Mouse (Mus musculus): ENCODE measurements around the gene Arih1.

Arih1 gene

GRCm38 (mm10) chr9:59486549-59487065 is at the start of gene Arih1:
Gene Arih1 (minus strand): TSS chr9:59486618.
- peak; percentile 98 for DNase-seq

GRCm38 (mm10) chr9:59533889-59534288 is 47.5 kb upstream of the Arih1 start:
- peak; percentile 19 for DNase-seq

- no peak for DNase-seq
These were observed 47.0 kb upstream of the Arih1 start for GRCm38 (mm10) chr9:59533422-59533821.

- no peak for DNase-seq
These were observed 45.2 kb upstream of the Arih1 start for GRCm38 (mm10) chr9:59531645-59532044.

DNA sequence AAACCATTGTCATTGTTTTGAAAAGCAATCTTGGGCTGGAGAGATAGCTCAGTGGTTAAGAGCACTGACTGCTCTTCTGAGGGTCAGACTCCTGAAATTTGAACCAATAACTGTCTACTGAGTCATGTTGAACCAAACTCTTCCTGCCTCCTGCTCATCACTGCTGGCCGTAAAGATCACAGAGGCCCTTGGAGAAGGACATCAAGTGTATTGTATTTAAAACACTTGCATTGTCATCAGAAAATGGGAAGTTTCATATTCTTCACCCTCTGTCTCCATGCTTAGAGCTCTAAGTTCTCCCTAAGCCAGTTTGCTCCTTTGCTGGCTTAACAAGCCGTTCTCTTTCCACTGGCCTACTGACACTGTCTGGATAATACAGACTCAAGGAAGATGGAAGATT is 41.9 kb upstream of the Arih1 start:
- DNase-seq: no peak

DNA sequence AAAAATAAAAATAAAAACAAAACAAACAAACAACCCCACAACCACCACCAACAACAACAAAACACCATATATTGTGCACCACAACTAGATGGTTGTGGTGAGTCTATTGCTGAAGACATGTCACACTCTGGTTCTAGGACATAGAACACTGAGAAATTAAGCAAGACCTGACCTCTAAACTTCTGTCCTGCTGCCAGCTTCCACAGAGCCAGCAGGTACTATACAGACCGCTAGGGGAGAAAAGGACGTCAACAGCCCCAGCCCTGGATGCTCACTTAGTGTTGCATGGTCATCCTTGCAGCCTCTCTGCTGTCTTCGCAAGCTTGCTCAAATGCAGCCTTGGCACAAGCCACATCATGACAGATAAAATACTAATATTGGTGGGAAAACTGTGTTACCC is 41.2 kb upstream of the Arih1 start:
- DNase-seq: no peak

GRCm38 (mm10) chr9:59526727-59527126 is 40.3 kb upstream of the Arih1 start:
- no peak for DNase-seq

- peak; percentile 66 for DNase-seq
These were observed 36.5 kb upstream of the Arih1 start for GRCm38 (mm10) chr9:59522906-59523305.

- DNase-seq: no peak
These were observed 33.0 kb upstream of the Arih1 start for GRCm38 (mm10) chr9:59519396-59519795.

- DNase-seq: no peak
These were observed 32.6 kb upstream of the Arih1 start for GRCm38 (mm10) chr9:59518976-59519375.

- no peak for DNase-seq
These were observed 30.7 kb upstream of the Arih1 start for GRCm38 (mm10) chr9:59517127-59517526.

GRCm38 (mm10) chr9:59515069-59515468 is 28.7 kb upstream of the Arih1 start:
- DNase-seq: no peak

- no peak for DNase-seq
These were observed 26.0 kb upstream of the Arih1 start for GRCm38 (mm10) chr9:59512381-59512780.

DNA sequence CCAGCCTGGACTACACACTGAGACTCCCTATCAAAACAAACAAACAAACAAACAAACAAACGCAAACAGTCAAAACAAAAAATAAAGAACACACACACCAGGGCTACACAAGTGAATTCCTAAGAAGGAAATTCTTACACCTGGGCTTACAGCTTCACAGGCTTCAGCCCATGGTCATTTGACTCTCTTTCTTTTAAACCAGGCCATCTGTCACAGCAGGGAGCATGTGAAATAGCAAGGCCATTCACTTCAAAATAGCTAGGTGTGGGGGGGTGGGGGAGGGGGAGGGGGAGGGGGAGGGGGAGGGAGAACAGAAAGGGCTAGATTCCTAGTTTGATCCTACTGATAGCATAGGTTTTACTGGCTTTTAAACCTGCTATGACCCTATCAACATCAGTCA is 21.7 kb upstream of the Arih1 start:
- no peak for DNase-seq

- DNase-seq: no peak
These were observed 913 bp upstream of the Arih1 start for GRCm38 (mm10) chr9:59487331-59487730.

- DNase-seq: no peak
These were observed 321 bp downstream of the Arih1 start for GRCm38 (mm10) chr9:59486076-59486518.

DNA sequence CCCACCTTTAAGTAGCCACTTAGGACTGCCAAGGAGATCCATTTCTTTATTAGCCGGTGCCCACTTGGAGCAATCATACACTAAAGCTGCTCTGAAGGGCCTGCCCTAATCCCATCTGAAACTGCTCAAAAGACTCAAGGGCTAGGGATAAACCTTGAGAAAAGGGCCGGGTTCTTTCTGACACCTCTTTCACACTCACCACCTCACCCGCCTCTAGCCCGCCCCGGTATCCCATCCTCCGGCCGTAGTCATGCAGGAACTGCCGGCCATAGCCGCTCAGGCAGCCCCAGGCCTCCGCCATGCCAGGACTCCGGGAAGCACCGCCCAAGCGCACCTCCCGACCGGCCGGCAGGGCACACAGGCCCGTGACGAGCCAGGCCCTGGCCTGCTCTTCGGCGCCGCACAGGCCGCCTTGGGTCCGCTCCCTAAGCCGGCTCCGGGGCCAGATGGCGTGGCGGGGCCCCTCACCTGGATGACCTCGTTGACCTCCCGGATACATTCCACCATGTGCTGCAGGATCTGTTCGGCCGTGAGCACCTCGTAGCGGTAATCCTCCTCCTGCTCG is 825 bp downstream of the Arih1 start:
- DNase-seq: peak; percentile 64

GRCm38 (mm10) chr9:59484760-59485159 is 1.7 kb downstream of the Arih1 start:
- DNase-seq: no peak

- peak; percentile 12 for DNase-seq
These were observed 4.0 kb downstream of the Arih1 start for GRCm38 (mm10) chr9:59482419-59482818.

DNA sequence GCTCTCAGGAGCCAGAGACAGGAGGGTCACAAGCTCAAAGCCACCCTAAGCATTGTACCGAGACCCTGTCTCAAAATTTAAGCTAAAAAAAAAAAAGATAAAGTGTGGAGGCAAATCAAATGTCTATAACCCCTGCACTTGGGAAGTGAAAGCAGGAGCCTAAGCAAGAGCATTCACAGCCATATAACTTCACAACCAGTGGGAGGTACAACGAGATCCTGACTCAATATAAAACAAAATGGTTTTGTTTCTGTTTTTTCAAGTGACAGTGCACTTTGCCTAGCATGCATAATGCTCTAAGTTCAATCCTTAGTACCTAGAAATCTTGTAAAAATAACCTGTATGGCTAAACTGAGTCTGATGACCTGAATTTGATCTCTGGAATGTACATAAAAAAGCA is 9.8 kb downstream of the Arih1 start:
- DNase-seq: no peak

DNA sequence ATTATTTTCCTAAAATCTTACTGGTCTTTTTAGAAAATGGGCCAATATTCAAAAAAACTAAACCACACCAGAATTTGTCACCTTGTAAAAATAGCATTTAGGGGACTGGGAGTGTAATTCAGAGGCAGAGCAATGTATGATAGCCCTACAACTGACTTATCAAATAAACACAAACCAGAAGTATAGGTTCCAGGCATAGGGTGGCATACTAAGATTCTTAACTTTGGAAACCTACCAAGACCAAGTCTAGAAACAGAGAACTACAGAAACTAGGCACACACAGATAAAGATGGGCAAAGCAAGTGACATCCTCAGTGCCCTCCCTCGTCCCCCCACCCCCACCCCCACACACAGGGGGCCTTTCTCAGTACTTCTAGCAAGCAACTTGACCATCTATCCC is 11.6 kb downstream of the Arih1 start:
- DNase-seq: no peak

DNA sequence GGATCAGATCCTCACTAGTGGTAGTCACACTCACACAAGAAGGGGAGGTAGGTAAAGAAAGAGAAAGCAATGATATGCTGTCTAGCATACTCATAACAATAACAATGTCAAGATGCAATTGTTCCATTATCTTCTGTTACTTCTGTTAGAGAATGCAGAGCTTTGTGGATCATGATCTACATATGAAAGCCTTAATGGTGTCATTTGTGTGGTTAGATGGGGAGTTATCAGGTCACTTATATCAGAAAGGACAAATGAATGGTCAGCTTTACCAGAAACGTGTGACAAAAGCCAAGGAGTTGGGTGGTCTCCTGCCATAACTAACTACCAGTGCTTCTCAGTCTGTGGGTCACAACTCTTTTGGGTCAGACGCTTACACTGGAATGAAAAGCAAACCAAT is 13.2 kb downstream of the Arih1 start:
- no peak for DNase-seq

- no peak for DNase-seq
These were observed 17.0 kb downstream of the Arih1 start for GRCm38 (mm10) chr9:59469446-59469845.

DNA sequence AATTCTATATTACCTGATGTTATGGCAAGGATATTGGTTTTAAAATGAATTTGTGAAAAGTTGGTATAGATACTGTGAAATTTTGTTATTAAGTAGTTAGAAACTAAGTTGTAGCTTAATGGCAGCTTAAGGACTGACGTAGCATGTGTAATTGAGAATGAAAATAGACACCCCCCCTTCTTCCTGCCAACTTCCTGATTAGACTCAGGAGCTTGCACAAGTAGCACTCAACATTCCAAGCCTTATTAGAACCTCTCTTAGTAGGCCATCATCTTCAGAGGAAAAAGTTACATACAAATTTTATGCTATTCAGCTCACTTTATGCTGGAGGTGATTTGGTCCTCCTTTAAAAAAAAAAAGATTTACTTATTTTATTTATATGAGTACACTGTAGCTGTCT is 22.1 kb downstream of the Arih1 start:
- no peak for DNase-seq

GRCm38 (mm10) chr9:59458997-59459510 is 27.4 kb downstream of the Arih1 start:
- peak; percentile 19 for DNase-seq
